Mouse (Mus musculus) hindbrain, embryonic 14.5 days (tissue): ENCODE data around the gene Capn8. TPM values are rescaled to one million over a fixed set of nuclear protein-coding genes. Genes with fewer than 3 reads are reported as not detected.
"Not testable (repeated sequence)": the region's sequence is repeated elsewhere in the genome, so short reads cannot be mapped to it uniquely, and the experiment has no call there.

ENCODE experiments used
- ATAC-seq: fragments of 200-750 bp; cut with Nextera tagmentation; 2 replicates; pipeline ENCODE4 v1.8.0; 2017; ENCODE audit warnings: moderate number of reproducible peaks, mild to moderate bottlenecking, moderate TSS enrichment, moderate library complexity; ENCODE audit not compliant: low FRiP score
- DNase-seq: peaks from one replicate; pipeline ENCODE4 v3.0.0-alpha.2; 2015; ENCODE audit warnings: low spot score
- H3K27ac ChIP-seq: fragments of 300-500 bp; sonication (generic); 2 replicates; pipeline ENCODE4 v1.5.1; 2014; ENCODE audit warnings: mild to moderate bottlenecking, moderate library complexity
- H3K27me3 ChIP-seq: fragments of 300-500 bp; sonication (generic); 2 replicates; pipeline ENCODE4 v1.6.1; 2014; ENCODE audit warnings: mild to moderate bottlenecking, low read length, mixed read lengths; ENCODE audit not compliant: control insufficient read depth, insufficient read depth
- H3K36me3 ChIP-seq: fragments of 300-500 bp; sonication (generic); replicated peaks from 2 replicates; pipeline ENCODE4 v1.6.1; 2014; ENCODE audit not compliant: control insufficient read depth, insufficient read depth
- H3K4me1 ChIP-seq: fragments of 300-500 bp; sonication (generic); replicated peaks from 2 replicates; pipeline ENCODE4 v1.6.1; 2014; ENCODE audit warnings: antibody characterized with exemption, low read length, mixed read lengths; ENCODE audit not compliant: control insufficient read depth, insufficient read depth
- H3K4me2 ChIP-seq: fragments of 300-500 bp; sonication (generic); replicated peaks from 2 replicates; pipeline ENCODE4 v1.6.1; 2014; ENCODE audit warnings: mild to moderate bottlenecking, moderate library complexity
- H3K4me3 ChIP-seq: fragments of 300-500 bp; sonication (generic); replicated peaks from 2 replicates; pipeline ENCODE4 v1.5.1; 2014; ENCODE audit warnings: mild to moderate bottlenecking, low read length
- H3K9ac ChIP-seq: fragments of 300-500 bp; sonication (generic); 2 replicates; pipeline ENCODE4 v1.6.1; 2014
- H3K9me3 ChIP-seq: fragments of 300-500 bp; sonication (generic); 2 replicates; pipeline ENCODE4 v1.6.1; 2016; ENCODE audit warnings: low read length; ENCODE audit not compliant: control insufficient read depth
- WGBS: fragments of 180-500 bp; shearing (Covaris S2); extraction: QIAGEN DNeasy Blood & Tissue Kit; methylation state at CpG from one replicate; pipeline ENCODE4 v1.1.7; 2014; 5-methylcytosine and 5-hydroxymethylcytosine counted together
- polyA plus RNA-seq: library from polyadenylated mRNA; unstranded; fragments of >200 nt; fragmentation: Nextera tagmentation; extraction: Ambion mirVana; gene quantifications from 2 replicates; pipeline ENCODE4 v1.2.1, GENCODE M21; 2014

The Capn8 gene
- polyA plus RNA-seq, 1 experiment from 2014 or later: not detected

DNA sequence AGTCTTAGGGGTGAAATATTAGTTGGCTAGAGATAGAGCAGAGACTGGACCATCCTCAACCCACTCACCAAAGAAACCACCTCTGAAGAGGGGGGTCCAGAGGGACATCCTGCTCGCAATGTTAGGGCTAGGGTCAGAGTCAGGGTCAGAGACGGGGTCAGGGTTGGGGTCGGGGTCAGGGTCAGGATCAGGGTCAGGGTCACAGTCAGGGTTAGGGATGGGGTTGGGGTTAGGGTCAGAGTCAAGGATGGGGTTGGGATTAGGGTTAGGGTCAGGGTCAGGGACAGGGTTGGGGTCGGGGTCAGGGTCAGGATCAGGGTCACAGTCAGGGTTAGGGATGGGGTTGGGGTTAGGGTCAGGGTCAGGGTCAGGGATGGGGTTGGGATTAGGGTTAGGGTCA, 64.4 kb downstream of the Capn8 start:
- Histone ChIP-seq H3K4me1 (no peaks in the 10 kb centered on the region), H3K9me3 (no peaks in the 10 kb centered on the region), H3K9ac (no peak overlapping the region), H3K4me2 (no peak overlapping the region), H3K27me3 (no peaks in the 10 kb centered on the region), H3K36me3 (no peaks in the 10 kb centered on the region), H3K27ac (no peak overlapping the region), H3K4me3 (no peak overlapping the region)
- ATAC-seq: no peak
- WGBS: 95% methylated on average over 4 of the region's 4 CpGs
- DNase-seq: no peak

DNA sequence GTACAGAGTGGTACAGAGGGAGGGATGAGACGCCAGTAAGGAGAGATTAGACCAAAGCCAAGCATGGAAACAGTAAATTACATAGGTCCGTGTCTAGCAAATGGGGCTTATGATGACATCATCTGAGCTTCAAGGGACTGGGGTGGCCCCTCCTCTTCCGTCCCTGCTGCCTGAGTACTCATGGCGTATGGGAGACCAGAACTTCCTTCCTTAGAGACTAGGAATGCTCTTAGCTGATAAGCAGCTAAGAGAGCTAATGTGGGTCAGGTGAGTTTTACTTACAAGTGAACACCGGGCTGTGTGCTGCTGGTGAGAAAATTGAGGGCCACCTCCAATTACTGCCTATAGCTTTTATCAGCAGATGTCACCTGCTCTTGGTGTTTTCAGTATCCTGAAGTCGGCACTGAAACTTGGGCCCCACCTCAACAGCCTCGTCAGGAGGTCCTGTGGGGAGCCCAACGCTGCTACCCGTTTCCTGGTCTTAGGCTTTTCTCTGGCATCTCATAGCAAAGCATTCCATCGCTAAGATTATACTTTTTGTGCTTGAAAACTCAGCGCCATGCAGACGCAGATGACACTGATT, 69.0 kb downstream of the Capn8 start:
- no peaks in the 10 kb centered on the region for H3K27me3 ChIP-seq
- H3K27ac ChIP-seq: no peak overlapping the region
- WGBS: 89% methylated on average over 12 of the region's 12 CpGs
- no peaks in the 10 kb centered on the region for H3K9me3 ChIP-seq
- no peaks in the 10 kb centered on the region for H3K4me1 ChIP-seq
- no peak overlapping the region for H3K9ac ChIP-seq
- H3K4me2 ChIP-seq: no peak overlapping the region
- H3K36me3 ChIP-seq: no peaks in the 10 kb centered on the region
- H3K4me3 ChIP-seq: no peak overlapping the region
- ATAC-seq (no peak), DNase-seq (no peak)

DNA sequence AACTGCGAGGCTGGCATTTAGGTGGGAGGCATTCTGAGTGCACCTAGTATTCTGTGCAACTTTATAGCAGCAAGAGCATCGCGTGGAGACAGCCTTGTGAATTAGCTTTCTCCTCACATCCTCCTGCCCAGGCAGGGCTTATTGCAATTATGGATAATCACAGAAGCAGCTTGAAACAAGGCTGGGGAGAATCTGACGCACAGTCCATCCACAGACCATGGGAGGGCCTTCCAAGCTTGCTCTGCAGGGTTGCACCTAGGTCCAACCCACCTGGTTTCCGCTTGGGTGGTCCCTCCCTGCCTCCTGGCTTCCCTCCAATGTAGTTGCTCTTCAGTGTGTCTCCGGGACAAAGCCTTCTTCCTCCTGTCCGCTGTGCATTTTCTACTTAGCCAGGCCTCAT, 74.2 kb downstream of the Capn8 start:
- DNase-seq (no peak), ATAC-seq (no peak)
- Histone ChIP-seq H3K4me1 (peaks cover 14% of the 10 kb centered on the region), H3K36me3 (no peaks in the 10 kb centered on the region), H3K9me3 (no peaks in the 10 kb centered on the region), H3K4me2 (no peak overlapping the region), H3K27ac (no peak overlapping the region), H3K27me3 (no peaks in the 10 kb centered on the region), H3K4me3 (no peak overlapping the region), H3K9ac (no peak overlapping the region)
- WGBS: 44% methylated on average over 7 of the region's 7 CpGs

DNA sequence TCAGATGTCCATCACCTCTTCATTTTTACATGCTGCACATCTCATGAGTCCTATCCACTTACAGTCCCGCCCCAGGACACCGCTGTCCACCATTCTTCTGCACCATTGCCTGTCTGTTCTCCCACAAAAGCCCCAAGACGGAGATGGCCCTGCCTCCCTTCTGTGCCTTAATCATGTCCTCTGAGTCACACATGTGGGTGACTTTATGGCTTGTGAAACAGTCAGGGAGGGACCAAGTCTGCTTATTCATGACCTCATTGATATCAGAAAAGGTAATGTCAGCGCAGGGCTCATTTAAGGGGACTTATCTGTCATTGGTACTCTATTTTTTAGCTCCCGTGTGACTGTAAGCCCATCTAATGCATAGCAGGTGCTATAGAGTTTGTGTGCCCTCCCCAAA, 74.6 kb downstream of the Capn8 start:
- no peaks in the 10 kb centered on the region for H3K36me3 ChIP-seq
- DNase-seq (no peak), ATAC-seq (no peak)
- peaks cover 14% of the 10 kb centered on the region for H3K4me1 ChIP-seq
- no peak overlapping the region for H3K9ac ChIP-seq
- no peak overlapping the region for H3K4me3 ChIP-seq
- H3K27ac ChIP-seq: no peak overlapping the region
- H3K27me3 ChIP-seq: no peaks in the 10 kb centered on the region
- H3K9me3 ChIP-seq: no peaks in the 10 kb centered on the region
- no peak overlapping the region for H3K4me2 ChIP-seq
- 81% methylated on average over 5 of the region's 5 CpGs for WGBS

DNA sequence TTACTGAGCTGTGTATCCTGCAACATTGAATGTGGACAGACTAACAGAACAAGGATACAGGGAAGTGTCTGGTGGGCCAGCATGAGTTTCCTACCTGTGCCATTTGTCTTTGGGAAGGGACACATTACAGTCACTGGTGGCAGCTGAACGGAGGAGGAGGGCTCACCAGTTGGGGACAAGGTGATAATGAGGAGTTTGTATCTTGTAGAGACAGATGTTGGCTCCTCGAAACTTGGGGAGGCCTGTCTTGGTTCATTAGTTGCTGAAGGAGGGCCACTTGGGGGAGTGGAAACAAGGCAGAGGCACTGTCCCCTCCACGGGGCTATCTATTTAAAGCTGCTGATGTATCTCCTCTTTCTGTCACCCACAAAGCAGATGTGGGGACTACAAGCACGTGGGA, 75.3 kb downstream of the Capn8 start:
- no peak for ATAC-seq
- H3K9ac ChIP-seq: no peak overlapping the region
- no peaks in the 10 kb centered on the region for H3K27me3 ChIP-seq
- DNase-seq: no peak
- H3K27ac ChIP-seq: no peak overlapping the region
- no peaks in the 10 kb centered on the region for H3K9me3 ChIP-seq
- WGBS: 73% methylated on average over 4 of the region's 4 CpGs
- peaks cover 18% of the 10 kb centered on the region for H3K4me1 ChIP-seq
- H3K36me3 ChIP-seq: no peaks in the 10 kb centered on the region
- H3K4me3 ChIP-seq: no peak overlapping the region
- no peak overlapping the region for H3K4me2 ChIP-seq

DNA sequence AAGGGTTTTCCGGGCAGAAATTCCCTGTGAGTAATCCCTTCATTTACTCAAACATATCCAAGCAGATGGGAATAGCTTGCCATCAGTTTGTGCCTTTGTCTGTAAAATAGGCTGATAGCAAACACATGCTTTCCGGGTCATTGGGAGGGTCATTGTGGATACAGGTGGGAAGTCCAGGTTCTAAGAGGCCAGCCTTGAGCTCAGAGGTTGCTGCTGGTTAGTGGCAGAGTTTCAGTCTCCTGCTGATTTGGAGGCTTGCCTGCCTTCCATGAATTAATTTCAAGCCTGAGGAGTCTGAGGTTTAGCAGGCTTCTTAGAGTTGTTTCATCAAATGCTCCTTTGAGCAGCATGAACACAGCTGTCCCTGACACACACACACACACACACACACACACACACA, 78.0 kb downstream of the Capn8 start:
- DNase-seq (no peak), ATAC-seq (no peak)
- no peaks in the 10 kb centered on the region for H3K27me3 ChIP-seq
- peaks cover 31% of the 10 kb centered on the region for H3K4me1 ChIP-seq
- WGBS: 56% methylated on average over 2 of the region's 2 CpGs
- no peaks in the 10 kb centered on the region for H3K9me3 ChIP-seq
- no peak overlapping the region for H3K4me2 ChIP-seq
- no peak overlapping the region for H3K9ac ChIP-seq
- no peaks in the 10 kb centered on the region for H3K36me3 ChIP-seq
- no peak overlapping the region for H3K27ac ChIP-seq
- H3K4me3 ChIP-seq: no peak overlapping the region

DNA sequence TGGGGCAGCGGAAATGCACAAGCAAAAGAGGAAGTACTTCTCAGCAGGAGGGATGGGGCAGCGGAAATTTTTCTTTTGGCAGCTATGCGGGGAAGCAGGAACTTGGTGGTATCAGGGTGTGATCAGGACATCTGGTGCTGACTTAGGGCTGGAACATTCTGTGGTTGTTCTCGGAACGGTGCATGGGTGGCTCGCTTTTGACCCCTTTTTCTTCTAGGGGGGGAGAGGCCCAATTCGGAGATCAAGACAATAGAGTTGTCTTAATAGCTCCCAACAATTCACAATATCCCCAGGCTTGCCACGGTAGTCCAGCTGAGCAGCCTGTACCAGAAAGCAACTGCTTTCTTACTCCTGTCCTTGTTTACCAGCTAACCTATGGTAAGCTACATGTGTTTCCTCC, 79.6 kb downstream of the Capn8 start:
- ATAC-seq, H3K9ac ChIP-seq, H3K4me3 ChIP-seq, DNase-seq, H3K27ac ChIP-seq, H3K4me2 ChIP-seq, H3K36me3 ChIP-seq, H3K27me3 ChIP-seq, H3K9me3 ChIP-seq: not testable (repeated sequence)
- 74% methylated on average over 8 of the region's 8 CpGs for whole genome bisulfite sequencing
- H3K4me1 ChIP-seq: peaks cover 31% of the 10 kb centered on the region

DNA sequence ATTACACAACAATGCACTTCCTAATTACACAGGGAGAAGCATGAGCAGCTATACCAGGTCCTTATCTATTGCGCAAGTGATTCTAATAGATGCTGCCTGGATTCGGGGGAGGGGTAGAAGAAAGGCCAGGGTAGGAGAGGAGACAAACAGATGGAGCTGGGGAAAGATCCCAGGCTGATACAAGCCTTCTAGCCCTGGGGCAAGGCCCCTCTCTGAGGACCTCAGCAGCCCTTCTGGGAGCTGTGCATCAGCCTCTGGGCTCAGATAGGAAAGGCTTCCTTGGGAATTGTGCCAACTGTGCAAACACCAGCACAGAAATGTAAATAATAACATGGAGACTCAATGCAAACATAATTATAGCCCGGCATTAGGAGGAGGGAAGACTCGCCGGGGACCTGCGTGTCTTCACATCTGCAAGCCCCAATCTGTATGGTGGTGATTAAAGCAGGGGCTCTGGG, 80.4 kb downstream of the Capn8 start:
- ATAC-seq: peak; percentile 75
- no peaks in the 10 kb centered on the region for H3K36me3 ChIP-seq
- H3K4me1 ChIP-seq: peaks cover 31% of the 10 kb centered on the region
- H3K9ac ChIP-seq: no peak overlapping the region
- no peaks in the 10 kb centered on the region for H3K27me3 ChIP-seq
- no peaks in the 10 kb centered on the region for H3K9me3 ChIP-seq
- peak; percentile 34 for DNase-seq
- H3K27ac ChIP-seq: peak overlapping the region; percentile 60; the same call in 1 of the 2 replicates
- WGBS: 20% methylated on average over 6 of the region's 6 CpGs
- no peak overlapping the region for H3K4me3 ChIP-seq
- H3K4me2 ChIP-seq: no peak overlapping the region

DNA sequence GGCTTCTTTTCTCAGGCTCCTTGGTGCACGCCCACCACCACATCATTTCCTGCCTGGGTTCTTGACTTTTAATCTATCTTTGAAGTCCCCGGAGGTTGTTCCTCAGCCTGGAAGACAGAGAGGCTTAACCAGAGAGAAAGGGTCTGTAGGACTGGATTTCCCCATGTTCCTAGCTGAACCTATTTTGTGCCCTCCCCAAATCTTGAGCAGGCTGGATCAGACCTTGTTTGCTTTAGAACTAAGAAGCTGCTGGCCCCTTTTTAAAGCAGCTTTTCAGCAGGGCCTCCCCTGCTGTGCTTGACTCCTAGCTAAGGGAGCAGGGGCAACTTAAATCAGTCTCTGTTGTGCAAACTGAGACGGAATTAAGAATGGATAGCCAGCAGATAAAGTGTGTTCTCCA, 82.0 kb downstream of the Capn8 start:
- Histone ChIP-seq H3K9ac (no peak overlapping the region), H3K4me3 (no peak overlapping the region), H3K4me1 (peaks cover 31% of the 10 kb centered on the region), H3K27me3 (no peaks in the 10 kb centered on the region), H3K4me2 (no peak overlapping the region), H3K36me3 (no peaks in the 10 kb centered on the region), H3K27ac (no peak overlapping the region), H3K9me3 (no peaks in the 10 kb centered on the region)
- DNase-seq (no peak), ATAC-seq (no peak)
- 52% methylated on average over 3 of the region's 3 CpGs for WGBS

DNA sequence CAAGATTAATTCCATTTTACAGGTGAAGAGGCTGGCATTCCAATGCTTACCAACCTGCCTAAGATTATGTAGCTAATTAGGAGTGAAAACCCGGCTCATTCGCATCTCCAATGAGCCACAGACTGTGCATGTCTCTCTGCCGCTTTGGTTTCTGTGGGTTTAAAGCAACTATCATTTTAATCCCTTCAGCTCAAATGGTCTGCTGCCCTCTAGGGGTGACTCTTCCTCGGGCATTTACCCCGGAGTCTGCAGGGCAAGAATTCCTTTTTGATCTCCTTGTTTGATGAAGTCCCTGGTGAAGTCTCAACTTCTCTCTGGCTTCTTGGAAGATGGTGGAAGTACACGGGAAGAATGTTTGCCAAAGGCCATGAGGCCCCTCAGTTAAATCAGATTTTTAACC, 93.0 kb downstream of the Capn8 start:
- no peak overlapping the region for H3K27ac ChIP-seq
- no peak overlapping the region for H3K9ac ChIP-seq
- ATAC-seq: no peak
- H3K9me3 ChIP-seq: no peaks in the 10 kb centered on the region
- H3K36me3 ChIP-seq: no peaks in the 10 kb centered on the region
- WGBS: 21% methylated on average over 6 of the region's 6 CpGs
- H3K27me3 ChIP-seq: no peaks in the 10 kb centered on the region
- H3K4me2 ChIP-seq: no peak overlapping the region
- DNase-seq: peak; percentile 61
- H3K4me1 ChIP-seq: no peaks in the 10 kb centered on the region
- H3K4me3 ChIP-seq: no peak overlapping the region
